Mouse (Mus musculus) embryonic fibroblast, embryonic 13.5 days (primary cell): ENCODE measurements around the gene Hnrnpul2. TPM values are rescaled to one million over a fixed set of nuclear protein-coding genes. Genes with fewer than 3 reads are reported as not detected.

ENCODE experiments used
- H3K27ac ChIP-seq: 2 replicates; pipeline ENCODE4 v1.5.1; 2012; ENCODE audit warnings: low read length, control low read depth, inconsistent platforms; ENCODE audit not compliant: insufficient read depth
- H3K4me1 ChIP-seq: 2 replicates; pipeline ENCODE4 v1.6.1; 2011; ENCODE audit warnings: low read length; ENCODE audit not compliant: control insufficient read depth, insufficient read depth
- H3K4me3 ChIP-seq: 2 replicates; pipeline ENCODE4 v1.5.1; 2011; ENCODE audit warnings: mild to moderate bottlenecking, control low read depth, low read length; ENCODE audit not compliant: insufficient read depth
- CTCF ChIP-seq: IDR thresholded peaks from 2 replicates; pipeline ENCODE4 v1.5.1; 2011; ENCODE audit warnings: mild to moderate bottlenecking, control low read depth, low read length, moderate library complexity, borderline replicate concordance; ENCODE audit not compliant: insufficient read depth
- POLR2A ChIP-seq: IDR thresholded peaks from 2 replicates; pipeline ENCODE4 v1.6.1; 2011; ENCODE audit warnings: low read depth, mild to moderate bottlenecking, control low read depth, low read length, moderate library complexity
- polyA plus RNA-seq: library from polyadenylated mRNA; stranded (reverse); fragments of >200 nt; gene quantifications from 2 replicates; pipeline ENCODE4 v1.2.4, GENCODE M21; 2011; ENCODE audit warnings: low read depth; ENCODE audit not compliant: missing spikeins, insufficient read length

Hnrnpul2 gene
- polyA plus RNA-seq, 1 experiment, result 98.7 TPM

GRCm38 (mm10) chr19:8789171-8789570, 30.6 kb upstream of the Hnrnpul2 start:
- H3K4me3 ChIP-seq, result no peak overlapping the region
- no peak overlapping the region for H3K27ac ChIP-seq
- H3K4me1 ChIP-seq, result no peaks in the 10 kb centered on the region; the same call in 1 of the 2 replicates
- no peak for TF ChIP-seq CTCF
- no peak for TF ChIP-seq POLR2A

- Histone ChIP-seq H3K4me1 (no peaks in the 10 kb centered on the region; the same call in 1 of the 2 replicates), H3K4me3 (no peak overlapping the region), H3K27ac (no peak overlapping the region)
- TF ChIP-seq POLR2A, result no peak
- no peak for TF ChIP-seq CTCF
Observed at GRCm38 (mm10) chr19:8790171-8790570, 29.6 kb upstream of the Hnrnpul2 start.

GRCm38 (mm10) chr19:8798264-8798946, 21.4 kb upstream of the Hnrnpul2 start, which contains the start of gene Polr2g:
TSS of gene Polr2g (minus strand) at chr19:8798577.
- Histone ChIP-seq H3K4me1 (peaks cover 3% of the 10 kb centered on the region), H3K4me3 (peak within 1 kb of the TSS; percentile 92), H3K27ac (no peak within 1 kb of the TSS; the same call in 1 of the 2 replicates)
- peak; percentile 86 for TF ChIP-seq POLR2A
- TF ChIP-seq CTCF, result no peak

- TF ChIP-seq POLR2A, result no peak
- TF ChIP-seq CTCF, result no peak
- Histone ChIP-seq H3K4me3 (no peak overlapping the region), H3K27ac (no peak overlapping the region), H3K4me1 (peaks cover 3% of the 10 kb centered on the region)
Observed at GRCm38 (mm10) chr19:8798947-8799315, 20.9 kb upstream of the Hnrnpul2 start.

- Histone ChIP-seq H3K4me1 (no peaks in the 10 kb centered on the region; the same call in 1 of the 2 replicates), H3K27ac (peak within 1 kb of the TSS; percentile 63), H3K4me3 (peak within 1 kb of the TSS; percentile 76)
- TF ChIP-seq CTCF, result no peak
- peak; percentile 87 for TF ChIP-seq POLR2A
Observed at GRCm38 (mm10) chr19:8802130-8802821, 17.5 kb upstream of the Hnrnpul2 start, which contains the start of gene Zbtb3. TSS of gene Zbtb3 (plus strand) at chr19:8802555.

GRCm38 (mm10) chr19:8803204-8803780, 16.5 kb upstream of the Hnrnpul2 start:
- no peak overlapping the region for H3K4me3 ChIP-seq
- no peak overlapping the region for H3K27ac ChIP-seq
- TF ChIP-seq CTCF (no peak), POLR2A (no peak)
- H3K4me1 ChIP-seq, result no peaks in the 10 kb centered on the region

GRCm38 (mm10) chr19:8803879-8804660, 15.7 kb upstream of the Hnrnpul2 start:
- no peak overlapping the region for H3K4me3 ChIP-seq
- TF ChIP-seq POLR2A (no peak), CTCF (no peak)
- no peak overlapping the region for H3K27ac ChIP-seq
- H3K4me1 ChIP-seq, result no peaks in the 10 kb centered on the region

- Histone ChIP-seq H3K27ac (no peak overlapping the region), H3K4me3 (no peak overlapping the region), H3K4me1 (no peaks in the 10 kb centered on the region)
- TF ChIP-seq POLR2A, result no peak
- no peak for TF ChIP-seq CTCF
Observed at GRCm38 (mm10) chr19:8806810-8807209, 13.0 kb upstream of the Hnrnpul2 start.

- Histone ChIP-seq H3K4me3 (no peak overlapping the region), H3K27ac (no peak overlapping the region), H3K4me1 (no peaks in the 10 kb centered on the region; the same call in 1 of the 2 replicates)
- TF ChIP-seq POLR2A, result no peak
- no peak for TF ChIP-seq CTCF
Observed at GRCm38 (mm10) chr19:8815812-8816211, 4.0 kb upstream of the Hnrnpul2 start.

- Histone ChIP-seq H3K4me1 (no peaks in the 10 kb centered on the region; the same call in 1 of the 2 replicates), H3K4me3 (peak overlapping the region; percentile 3; the same call in 1 of the 2 replicates), H3K27ac (no peak overlapping the region)
- TF ChIP-seq CTCF (no peak), POLR2A (no peak)
Observed at GRCm38 (mm10) chr19:8817001-8817400, 2.8 kb upstream of the Hnrnpul2 start.
